Mouse (Mus musculus): Measurements from ENCODE around the gene Crygs.

DNA sequence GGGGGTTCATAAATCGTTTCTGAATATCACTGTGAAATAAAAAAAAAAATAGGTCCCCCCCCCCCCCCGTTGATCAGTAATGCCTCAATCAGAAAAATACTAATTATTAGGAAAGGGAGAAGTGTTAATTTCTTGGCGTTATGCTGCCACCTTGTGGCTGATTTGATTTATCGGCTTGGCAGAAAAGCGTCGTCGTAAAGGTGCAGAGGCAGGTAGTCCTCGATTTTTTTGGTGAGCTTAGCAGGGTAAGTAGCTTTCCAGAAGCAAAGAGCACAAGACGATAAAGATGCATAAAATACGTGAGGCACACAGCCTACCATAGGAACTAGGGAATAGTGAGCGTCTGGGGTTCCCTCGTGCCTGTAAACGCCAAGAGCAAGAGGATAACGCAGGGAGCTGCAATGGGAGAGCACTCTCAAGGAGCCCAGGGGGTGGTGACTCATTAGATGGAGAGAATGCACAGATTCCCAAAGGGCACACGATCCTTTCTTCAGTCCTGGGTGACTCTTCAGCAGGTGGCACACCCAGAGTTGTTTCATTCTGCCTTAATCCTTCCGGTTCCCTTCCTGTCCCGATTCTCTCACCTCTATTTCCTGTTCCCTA, 3.8 kb downstream of the Crygs start:
- TF ChIP-seq POLR2A (IDR thresholded peaks at IDR 0.05; ENCODE audit: borderline replicate concordance, insufficient read depth, low read length) (no peak), CTCF (IDR thresholded peaks at IDR 0.05; ENCODE audit: borderline replicate concordance, insufficient read depth, low read depth, low read length) (peak; percentile 50)

Data from cerebellum, adult 2 months (tissue).